Mouse (Mus musculus): ENCODE results near the gene Wfdc9. TPM values are rescaled to one million over a fixed set of nuclear protein-coding genes. Genes with fewer than 3 reads are reported as not detected.

Wfdc9 gene
- polyA plus RNA-seq (2014; fragmentation: Nextera tagmentation; extraction: Ambion mirVana) = not detected in 2 replicates

- Histone ChIP-seq H3K9ac (ENCODE audit: low read length) (no peak within 1 kb of the TSS), H3K4me3 (ENCODE audit: control insufficient read depth in 1 of 2, insufficient read depth in 1 of 2, low read depth in 1 of 2, low read length in 2 of 2) (no peak within 1 kb of the TSS), H3K36me3 (ENCODE audit: control insufficient read depth, insufficient read depth, low read length) (no peaks in the 10 kb centered on the region), H3K4me1 (ENCODE audit: control insufficient read depth in 2 of 2, insufficient read depth in 2 of 2, low read length in 2 of 2) (no peaks in the 10 kb centered on the region), H3K4me2 (ENCODE audit: low read length) (no peak within 1 kb of the TSS), H3K27me3 (ENCODE audit: control insufficient read depth, insufficient read depth, low read length) (0 out of 2 replicates have a peak, but pooled peaks cover 4% of the 10 kb centered on the region), H3K27ac (replicated peaks in 1 of 2; ENCODE audit: control insufficient read depth in 1 of 2, insufficient read depth in 1 of 2, low read depth in 2 of 2, low read length in 2 of 2) (no peak within 1 kb of the TSS), H3K9me3 (ENCODE audit: control insufficient read depth, low read length) (no peaks in the 10 kb centered on the region)
- 78% methylated on average over 9 of the region's 9 CpGs for WGBS
- ATAC-seq (ENCODE audit: insufficient number of reproducible peaks, insufficient read depth, low FRiP score, low read depth) = no peak
These were observed at the start of gene Wfdc9 for GRCm38 (mm10) chr2:164656483-164656882. Gene Wfdc9, minus strand, starts transcription at chr2:164656583.

- Histone ChIP-seq H3K4me2 (ENCODE audit: low read length) (no peak overlapping the region), H3K9me3 (ENCODE audit: control insufficient read depth, low read length) (no peaks in the 10 kb centered on the region), H3K27me3 (ENCODE audit: control insufficient read depth, insufficient read depth, low read length) (no peaks in the 10 kb centered on the region), H3K4me3 (ENCODE audit: control insufficient read depth in 1 of 2, insufficient read depth in 1 of 2, low read depth in 1 of 2, low read length in 2 of 2) (no peak overlapping the region), H3K4me1 (ENCODE audit: control insufficient read depth in 2 of 2, insufficient read depth in 2 of 2, low read length in 2 of 2) (no peaks in the 10 kb centered on the region), H3K9ac (ENCODE audit: low read length) (no peak overlapping the region), H3K36me3 (ENCODE audit: control insufficient read depth, insufficient read depth, low read length) (no peaks in the 10 kb centered on the region), H3K27ac (replicated peaks in 1 of 2; ENCODE audit: control insufficient read depth in 1 of 2, insufficient read depth in 1 of 2, low read depth in 2 of 2, low read length in 2 of 2) (no peak overlapping the region)
- 87% methylated on average over 14 of the region's 14 CpGs for WGBS
- ATAC-seq (ENCODE audit: insufficient number of reproducible peaks, insufficient read depth, low FRiP score, low read depth) = no peak
These were observed 49.6 kb upstream of the Wfdc9 start for GRCm38 (mm10) chr2:164705991-164706390.

- Histone ChIP-seq H3K9ac (ENCODE audit: low read length) (no peak overlapping the region), H3K4me1 (ENCODE audit: control insufficient read depth in 2 of 2, insufficient read depth in 2 of 2, low read length in 2 of 2) (no peaks in the 10 kb centered on the region), H3K36me3 (ENCODE audit: control insufficient read depth, insufficient read depth, low read length) (no peaks in the 10 kb centered on the region), H3K4me3 (ENCODE audit: control insufficient read depth in 1 of 2, insufficient read depth in 1 of 2, low read depth in 1 of 2, low read length in 2 of 2) (no peak overlapping the region), H3K27me3 (ENCODE audit: control insufficient read depth, insufficient read depth, low read length) (no peaks in the 10 kb centered on the region), H3K27ac (replicated peaks in 1 of 2; ENCODE audit: control insufficient read depth in 1 of 2, insufficient read depth in 1 of 2, low read depth in 2 of 2, low read length in 2 of 2) (no peak overlapping the region), H3K4me2 (ENCODE audit: low read length) (no peak overlapping the region), H3K9me3 (ENCODE audit: control insufficient read depth, low read length) (no peaks in the 10 kb centered on the region)
- WGBS = 89% methylated on average over 6 of the region's 6 CpGs
- ATAC-seq (ENCODE audit: insufficient number of reproducible peaks, insufficient read depth, low FRiP score, low read depth) = no peak
These were observed 48.9 kb upstream of the Wfdc9 start for GRCm38 (mm10) chr2:164705328-164705727.

- Histone ChIP-seq H3K36me3 (ENCODE audit: control insufficient read depth, insufficient read depth, low read length) (no peaks in the 10 kb centered on the region), H3K4me2 (ENCODE audit: low read length) (no peak overlapping the region), H3K27me3 (ENCODE audit: control insufficient read depth, insufficient read depth, low read length) (no peaks in the 10 kb centered on the region), H3K4me1 (ENCODE audit: control insufficient read depth in 2 of 2, insufficient read depth in 2 of 2, low read length in 2 of 2) (no peaks in the 10 kb centered on the region; a peak in 1 of 4 replicates), H3K27ac (replicated peaks in 1 of 2; ENCODE audit: control insufficient read depth in 1 of 2, insufficient read depth in 1 of 2, low read depth in 2 of 2, low read length in 2 of 2) (no peak overlapping the region), H3K9me3 (ENCODE audit: control insufficient read depth, low read length) (no peaks in the 10 kb centered on the region), H3K9ac (ENCODE audit: low read length) (no peak overlapping the region), H3K4me3 (ENCODE audit: control insufficient read depth in 1 of 2, insufficient read depth in 1 of 2, low read depth in 1 of 2, low read length in 2 of 2) (no peak overlapping the region)
- 65% methylated on average over 5 of the region's 5 CpGs for WGBS
- no peak for ATAC-seq (ENCODE audit: insufficient number of reproducible peaks, insufficient read depth, low FRiP score, low read depth)
These were observed 47.9 kb upstream of the Wfdc9 start for GRCm38 (mm10) chr2:164704235-164704634.

- no peaks in the 10 kb centered on the region; a peak in 1 of 4 replicates for H3K4me1 ChIP-seq (ENCODE audit: control insufficient read depth in 2 of 2, insufficient read depth in 2 of 2, low read length in 2 of 2)
These were observed 45.4 kb upstream of the Wfdc9 start for GRCm38 (mm10) chr2:164701761-164702160.

GRCm38 (mm10) chr2:164700959-164701358 is 44.6 kb upstream of the Wfdc9 start:
- Histone ChIP-seq H3K9me3 (ENCODE audit: control insufficient read depth, low read length) (no peaks in the 10 kb centered on the region), H3K4me2 (ENCODE audit: low read length) (no peak overlapping the region), H3K36me3 (ENCODE audit: control insufficient read depth, insufficient read depth, low read length) (no peaks in the 10 kb centered on the region), H3K27me3 (ENCODE audit: control insufficient read depth, insufficient read depth, low read length) (no peaks in the 10 kb centered on the region), H3K27ac (replicated peaks in 1 of 2; ENCODE audit: control insufficient read depth in 1 of 2, insufficient read depth in 1 of 2, low read depth in 2 of 2, low read length in 2 of 2) (no peak overlapping the region), H3K9ac (ENCODE audit: low read length) (no peak overlapping the region), H3K4me3 (ENCODE audit: control insufficient read depth in 1 of 2, insufficient read depth in 1 of 2, low read depth in 1 of 2, low read length in 2 of 2) (no peak overlapping the region), H3K4me1 (ENCODE audit: control insufficient read depth in 2 of 2, insufficient read depth in 2 of 2, low read length in 2 of 2) (no peaks in the 10 kb centered on the region; a peak in 1 of 4 replicates)
- ATAC-seq (ENCODE audit: insufficient number of reproducible peaks, insufficient read depth, low FRiP score, low read depth) = no peak
- WGBS = 72% methylated on average over 5 of the region's 5 CpGs

More at GRCm38 (mm10) chr2:164701761-164702160, 45.4 kb upstream of the Wfdc9 start:
- 81% methylated on average over 5 of the region's 5 CpGs for WGBS
- Histone ChIP-seq H3K9ac (ENCODE audit: low read length) (no peak overlapping the region), H3K4me3 (ENCODE audit: control insufficient read depth in 1 of 2, insufficient read depth in 1 of 2, low read depth in 1 of 2, low read length in 2 of 2) (no peak overlapping the region), H3K27ac (replicated peaks in 1 of 2; ENCODE audit: control insufficient read depth in 1 of 2, insufficient read depth in 1 of 2, low read depth in 2 of 2, low read length in 2 of 2) (no peak overlapping the region), H3K27me3 (ENCODE audit: control insufficient read depth, insufficient read depth, low read length) (no peaks in the 10 kb centered on the region), H3K36me3 (ENCODE audit: control insufficient read depth, insufficient read depth, low read length) (no peaks in the 10 kb centered on the region), H3K4me2 (ENCODE audit: low read length) (no peak overlapping the region), H3K9me3 (ENCODE audit: control insufficient read depth, low read length) (no peaks in the 10 kb centered on the region)
- no peak for ATAC-seq (ENCODE audit: insufficient number of reproducible peaks, insufficient read depth, low FRiP score, low read depth)

GRCm38 (mm10) chr2:164698201-164698600 is 41.8 kb upstream of the Wfdc9 start, which contains the start of gene Spint4:
Gene Spint4, plus strand, starts transcription at chr2:164698501.
- Histone ChIP-seq H3K9me3 (ENCODE audit: control insufficient read depth, low read length) (no peaks in the 10 kb centered on the region), H3K27me3 (ENCODE audit: control insufficient read depth, insufficient read depth, low read length) (no peaks in the 10 kb centered on the region), H3K36me3 (ENCODE audit: control insufficient read depth, insufficient read depth, low read length) (no peaks in the 10 kb centered on the region), H3K4me2 (ENCODE audit: low read length) (no peak within 1 kb of the TSS), H3K4me3 (ENCODE audit: control insufficient read depth in 1 of 2, insufficient read depth in 1 of 2, low read depth in 1 of 2, low read length in 2 of 2) (no peak within 1 kb of the TSS), H3K9ac (ENCODE audit: low read length) (no peak within 1 kb of the TSS), H3K27ac (replicated peaks in 1 of 2; ENCODE audit: control insufficient read depth in 1 of 2, insufficient read depth in 1 of 2, low read depth in 2 of 2, low read length in 2 of 2) (no peak within 1 kb of the TSS), H3K4me1 (ENCODE audit: control insufficient read depth in 2 of 2, insufficient read depth in 2 of 2, low read length in 2 of 2) (no peaks in the 10 kb centered on the region; a peak in 1 of 4 replicates)
- no peak for ATAC-seq (ENCODE audit: insufficient number of reproducible peaks, insufficient read depth, low FRiP score, low read depth)
- WGBS = 74% methylated on average over 4 of the region's 4 CpGs

GRCm38 (mm10) chr2:164684807-164685206 is 28.4 kb upstream of the Wfdc9 start, which contains the start of gene Wfdc13:
Gene Wfdc13, plus strand, starts transcription at chr2:164685107.
- Histone ChIP-seq H3K9ac (ENCODE audit: low read length) (no peak within 1 kb of the TSS), H3K4me1 (ENCODE audit: control insufficient read depth in 2 of 2, insufficient read depth in 2 of 2, low read length in 2 of 2) (no peaks in the 10 kb centered on the region), H3K27me3 (ENCODE audit: control insufficient read depth, insufficient read depth, low read length) (no peaks in the 10 kb centered on the region), H3K9me3 (ENCODE audit: control insufficient read depth, low read length) (no peaks in the 10 kb centered on the region), H3K27ac (replicated peaks in 1 of 2; ENCODE audit: control insufficient read depth in 1 of 2, insufficient read depth in 1 of 2, low read depth in 2 of 2, low read length in 2 of 2) (no peak within 1 kb of the TSS), H3K4me3 (ENCODE audit: control insufficient read depth in 1 of 2, insufficient read depth in 1 of 2, low read depth in 1 of 2, low read length in 2 of 2) (no peak within 1 kb of the TSS), H3K4me2 (ENCODE audit: low read length) (no peak within 1 kb of the TSS), H3K36me3 (ENCODE audit: control insufficient read depth, insufficient read depth, low read length) (no peaks in the 10 kb centered on the region)
- ATAC-seq (ENCODE audit: insufficient number of reproducible peaks, insufficient read depth, low FRiP score, low read depth) = no peak
- 61% methylated on average over 3 of the region's 3 CpGs for WGBS

All from heart, embryonic 14.5 days (tissue).